Mouse (Mus musculus) liver, embryonic 16.5 days (tissue): ENCODE measurements around the gene Yju2. TPM values are rescaled to one million over a fixed set of nuclear protein-coding genes. Genes with fewer than 3 reads are reported as not detected.

Experiments
- ATAC-seq: fragments of 200-750 bp; cut with Nextera tagmentation; 2 replicates; pipeline ENCODE4 v1.8.0; 2017; ENCODE audit warnings: low read depth, mild to moderate bottlenecking, moderate number of reproducible peaks, moderate library complexity
- H3K27ac ChIP-seq: fragments of 300-500 bp; sonication (generic); 2 replicates; pipeline ENCODE4 v1.5.1; 2014; ENCODE audit warnings: mild to moderate bottlenecking, low read length
- H3K27me3 ChIP-seq: fragments of 300-500 bp; sonication (generic); 2 replicates; pipeline ENCODE4 v1.6.1; 2014; ENCODE audit warnings: low read depth, low read length, mixed read lengths; ENCODE audit not compliant: control insufficient read depth, insufficient read depth
- H3K36me3 ChIP-seq: fragments of 300-500 bp; sonication (generic); 2 replicates; pipeline ENCODE4 v1.6.1; 2014; ENCODE audit warnings: mild to moderate bottlenecking; ENCODE audit not compliant: control insufficient read depth, insufficient read depth
- H3K4me1 ChIP-seq: fragments of 300-500 bp; sonication (generic); 2 replicates; pipeline ENCODE4 v1.6.1; 2014; ENCODE audit warnings: low read depth, low read length, mixed read lengths; ENCODE audit not compliant: control insufficient read depth
- H3K4me2 ChIP-seq: fragments of 300-500 bp; sonication (generic); 2 replicates; pipeline ENCODE4 v1.6.1; 2014; ENCODE audit warnings: low read depth, low read length, mixed read lengths
- H3K4me3 ChIP-seq: fragments of 300-500 bp; sonication (generic); 2 replicates; pipeline ENCODE4 v1.5.1; 2014; ENCODE audit warnings: low read depth, mild to moderate bottlenecking, low read length
- H3K9ac ChIP-seq: fragments of 300-500 bp; sonication (generic); 2 replicates; pipeline ENCODE4 v1.6.1; 2014; ENCODE audit warnings: low read depth, low read length
- H3K9me3 ChIP-seq: fragments of 300-500 bp; sonication (generic); replicated peaks from 2 replicates; pipeline ENCODE4 v1.6.1; 2016; ENCODE audit warnings: low read length; ENCODE audit not compliant: control insufficient read depth
- WGBS: fragments of 180-500 bp; shearing (Covaris S2); extraction: QIAGEN DNeasy Blood & Tissue Kit; methylation state at CpG from one replicate; pipeline ENCODE4 v1.1.7; 2014; ENCODE audit not compliant: insufficient replicate concordance; 5-methylcytosine and 5-hydroxymethylcytosine counted together
- polyA plus RNA-seq: library from polyadenylated mRNA; unstranded; fragments of >200 nt; fragmentation: Nextera tagmentation; extraction: Ambion mirVana; gene quantifications from 2 replicates; pipeline ENCODE4 v1.2.1, GENCODE M21; 2015

The Yju2 gene
- polyA plus RNA-seq, 1 experiment from 2014 or later = 7.2 TPM

- 73% methylated on average over 13 of the region's 13 CpGs for WGBS
- Histone ChIP-seq H3K9me3 (no peaks in the 10 kb centered on the region), H3K4me2 (peak overlapping the region; percentile 81), H3K27ac (peak overlapping the region; percentile 94), H3K27me3 (no peaks in the 10 kb centered on the region), H3K36me3 (no peaks in the 10 kb centered on the region), H3K4me3 (peak overlapping the region; percentile 74), H3K9ac (peak overlapping the region; percentile 79), H3K4me1 (peaks cover 30% of the 10 kb centered on the region)
- no peak for ATAC-seq
Observed at GRCm38 (mm10) chr17:55957726-55958583, 944 bp upstream of the Yju2 start.

- H3K27ac ChIP-seq = peak overlapping the region; percentile 94
- no peaks in the 10 kb centered on the region for H3K27me3 ChIP-seq
- peak overlapping the region; percentile 81 for H3K4me2 ChIP-seq
- ATAC-seq = no peak
- WGBS = 33% methylated on average over 2 of the region's 2 CpGs
- peak overlapping the region; percentile 74 for H3K4me3 ChIP-seq
- no peaks in the 10 kb centered on the region for H3K9me3 ChIP-seq
- H3K36me3 ChIP-seq = no peaks in the 10 kb centered on the region
- peaks cover 30% of the 10 kb centered on the region for H3K4me1 ChIP-seq
- H3K9ac ChIP-seq = peak overlapping the region; percentile 79
Observed at GRCm38 (mm10) chr17:55958584-55958886, 364 bp upstream of the Yju2 start.

DNA sequence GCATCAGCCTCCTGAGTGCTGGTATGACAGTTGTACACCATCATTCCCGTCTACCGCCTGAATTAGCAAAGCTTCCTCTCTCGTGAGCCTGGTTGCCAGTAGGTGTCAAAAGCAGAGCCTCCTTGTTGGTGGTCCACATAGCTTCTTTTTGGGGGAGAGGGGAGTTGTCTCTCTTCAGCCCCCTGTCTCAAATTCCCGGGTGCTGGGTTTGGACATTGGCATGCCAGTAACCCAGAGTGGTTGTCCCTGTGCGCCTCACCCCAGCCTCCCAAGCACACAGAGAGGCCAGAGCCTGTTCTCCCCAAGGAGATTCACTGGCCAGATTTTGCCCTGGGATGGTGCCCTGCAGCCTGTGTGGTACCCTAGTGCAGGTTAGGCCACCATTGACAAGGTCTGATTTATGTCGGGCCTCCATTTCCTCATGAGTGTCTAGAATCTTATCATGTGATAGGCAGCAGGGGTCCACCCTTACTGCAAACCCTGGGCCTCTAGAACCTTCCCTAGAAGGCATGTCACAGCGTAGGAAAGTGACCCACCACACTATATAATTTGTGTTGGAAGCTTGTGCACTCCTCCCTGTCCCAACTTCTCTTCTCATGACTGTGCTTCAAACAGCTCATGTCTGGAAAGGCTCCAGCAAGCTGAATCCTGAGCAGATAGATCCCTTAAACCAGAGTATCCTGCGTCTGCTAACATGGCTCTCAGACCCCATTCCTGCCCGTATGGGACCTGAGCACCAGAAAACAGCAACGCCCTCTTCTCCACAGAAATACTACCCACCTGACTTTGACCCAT is 1.2 kb downstream of the Yju2 start:
- H3K4me2 ChIP-seq = peak overlapping the region; percentile 81
- no peak for ATAC-seq
- WGBS = 58% methylated on average over 10 of the region's 10 CpGs

GRCm38 (mm10) chr17:55960791-55961190 is 1.9 kb downstream of the Yju2 start:
- H3K4me3 ChIP-seq = no peak overlapping the region
- H3K27me3 ChIP-seq = no peaks in the 10 kb centered on the region
- H3K36me3 ChIP-seq = no peaks in the 10 kb centered on the region; the same call in 1 of the 2 replicates
- no peak for ATAC-seq
- peaks cover 29% of the 10 kb centered on the region for H3K4me1 ChIP-seq
- no peak overlapping the region for H3K9ac ChIP-seq
- no peaks in the 10 kb centered on the region for H3K9me3 ChIP-seq
- H3K27ac ChIP-seq = no peak overlapping the region
- no peak overlapping the region for H3K4me2 ChIP-seq

More for the DNA sequence above, 1.2 kb downstream of the Yju2 start:
- Histone ChIP-seq H3K27ac (peak overlapping the region; percentile 94; the same call in 1 of the 2 replicates), H3K36me3 (no peaks in the 10 kb centered on the region; the same call in 1 of the 2 replicates), H3K9ac (peak overlapping the region; percentile 62), H3K4me1 (peaks cover 30% of the 10 kb centered on the region), H3K4me3 (peak overlapping the region; percentile 74), H3K27me3 (no peaks in the 10 kb centered on the region), H3K9me3 (no peaks in the 10 kb centered on the region)

- no peaks in the 10 kb centered on the region for H3K9me3 ChIP-seq
- no peak overlapping the region for H3K4me3 ChIP-seq
Observed at GRCm38 (mm10) chr17:55961631-55962030, 2.7 kb downstream of the Yju2 start.

GRCm38 (mm10) chr17:55963171-55963570 is 4.3 kb downstream of the Yju2 start:
- peak overlapping the region; percentile 72 for H3K27ac ChIP-seq

More at GRCm38 (mm10) chr17:55961631-55962030, 2.7 kb downstream of the Yju2 start:
- Histone ChIP-seq H3K4me2 (no peak overlapping the region), H3K27me3 (no peaks in the 10 kb centered on the region), H3K4me1 (peaks cover 22% of the 10 kb centered on the region), H3K9ac (no peak overlapping the region), H3K27ac (no peak overlapping the region), H3K36me3 (no peaks in the 10 kb centered on the region; the same call in 1 of the 2 replicates)
- WGBS = 83% methylated on average over 7 of the region's 7 CpGs
- ATAC-seq = no peak

GRCm38 (mm10) chr17:55964496-55964895 is 5.6 kb downstream of the Yju2 start:
- 90% methylated on average over 10 of the region's 10 CpGs for whole genome bisulfite sequencing
- no peak for ATAC-seq
- no peak overlapping the region for H3K4me3 ChIP-seq

More at GRCm38 (mm10) chr17:55963171-55963570, 4.3 kb downstream of the Yju2 start:
- H3K9me3 ChIP-seq = no peaks in the 10 kb centered on the region
- peaks cover 15% of the 10 kb centered on the region for H3K4me1 ChIP-seq
- H3K9ac ChIP-seq = no peak overlapping the region
- peak; percentile 14 for ATAC-seq
- WGBS = 70% methylated on average over 14 of the region's 14 CpGs
- H3K4me3 ChIP-seq = no peak overlapping the region
- H3K4me2 ChIP-seq = 0 out of 2 replicates have a peak overlapping the region, but pooled peaks have one; percentile 27
- H3K36me3 ChIP-seq = no peaks in the 10 kb centered on the region; the same call in none of the 2 replicates
- no peaks in the 10 kb centered on the region for H3K27me3 ChIP-seq

GRCm38 (mm10) chr17:55964996-55965395 is 6.1 kb downstream of the Yju2 start:
- H3K4me1 ChIP-seq = peaks cover 5% of the 10 kb centered on the region
- no peak for ATAC-seq
- no peak overlapping the region for H3K4me2 ChIP-seq
- H3K9me3 ChIP-seq = no peaks in the 10 kb centered on the region
- H3K36me3 ChIP-seq = no peaks in the 10 kb centered on the region; the same call in none of the 2 replicates
- no peak overlapping the region for H3K4me3 ChIP-seq
- 63% methylated on average over 9 of the region's 9 CpGs for WGBS
- H3K9ac ChIP-seq = no peak overlapping the region
- H3K27ac ChIP-seq = no peak overlapping the region
- H3K27me3 ChIP-seq = peaks cover 10% of the 10 kb centered on the region

More at GRCm38 (mm10) chr17:55964496-55964895, 5.6 kb downstream of the Yju2 start:
- Histone ChIP-seq H3K9me3 (no peaks in the 10 kb centered on the region), H3K4me1 (peaks cover 10% of the 10 kb centered on the region), H3K4me2 (no peak overlapping the region), H3K9ac (no peak overlapping the region), H3K36me3 (no peaks in the 10 kb centered on the region; the same call in none of the 2 replicates), H3K27ac (no peak overlapping the region), H3K27me3 (peaks cover 5% of the 10 kb centered on the region)
